Mouse (Mus musculus): ENCODE results near the gene Ophn1. TPM values are rescaled to one million over a fixed set of nuclear protein-coding genes. Genes with fewer than 3 reads are reported as not detected.

The Ophn1 gene
- polyA plus RNA-seq, 1 experiment from 2014 or later: 12.9 TPM

- Histone ChIP-seq H3K4me2 (ENCODE audit: low read length) (no peak overlapping the region), H3K36me3 (ENCODE audit: control insufficient read depth, insufficient read depth, low read length) (no peaks in the 10 kb centered on the region), H3K9ac (ENCODE audit: low read length) (no peak overlapping the region), H3K27me3 (ENCODE audit: control insufficient read depth, insufficient read depth, low read length) (no peaks in the 10 kb centered on the region), H3K4me3 (ENCODE audit: control insufficient read depth in 1 of 2, insufficient read depth in 1 of 2, low read depth in 1 of 2, low read length in 2 of 2) (no peak overlapping the region), H3K4me1 (ENCODE audit: control insufficient read depth in 2 of 2, insufficient read depth in 2 of 2, low read length in 2 of 2) (no peaks in the 10 kb centered on the region; a peak in 1 of 4 replicates), H3K9me3 (ENCODE audit: control insufficient read depth, low read length) (no peaks in the 10 kb centered on the region), H3K27ac (replicated peaks in 1 of 2; ENCODE audit: control insufficient read depth in 1 of 2, insufficient read depth in 1 of 2, low read depth in 2 of 2, low read length in 2 of 2) (no peak overlapping the region)
- ATAC-seq (ENCODE audit: insufficient number of reproducible peaks, insufficient read depth, low FRiP score, low read depth): no peak
- WGBS: 74% methylated on average over 1 of the region's 1 CpGs
These were observed 20.3 kb downstream of the Ophn1 start for GRCm38 (mm10) chrX:98870541-98870940.

GRCm38 (mm10) chrX:98869735-98870134 lies 21.1 kb downstream of the Ophn1 start:
- 64% methylated on average over 2 of the region's 2 CpGs for WGBS
- no peak for ATAC-seq (ENCODE audit: insufficient number of reproducible peaks, insufficient read depth, low FRiP score, low read depth)
- no peaks in the 10 kb centered on the region for H3K9me3 ChIP-seq (ENCODE audit: control insufficient read depth, low read length)
- H3K4me3 ChIP-seq (ENCODE audit: control insufficient read depth in 1 of 2, insufficient read depth in 1 of 2, low read depth in 1 of 2, low read length in 2 of 2): no peak overlapping the region
- H3K9ac ChIP-seq (ENCODE audit: low read length): no peak overlapping the region
- no peaks in the 10 kb centered on the region for H3K36me3 ChIP-seq (ENCODE audit: control insufficient read depth, insufficient read depth, low read length)
- H3K4me2 ChIP-seq (ENCODE audit: low read length): no peak overlapping the region
- H3K4me1 ChIP-seq (ENCODE audit: control insufficient read depth in 2 of 2, insufficient read depth in 2 of 2, low read length in 2 of 2): no peaks in the 10 kb centered on the region; a peak in 1 of 4 replicates
- no peak overlapping the region for H3K27ac ChIP-seq (replicated peaks in 1 of 2; ENCODE audit: control insufficient read depth in 1 of 2, insufficient read depth in 1 of 2, low read depth in 2 of 2, low read length in 2 of 2)
- H3K27me3 ChIP-seq (ENCODE audit: control insufficient read depth, insufficient read depth, low read length): no peaks in the 10 kb centered on the region

- WGBS: 71% methylated on average over 5 of the region's 5 CpGs
These were observed 21.7 kb downstream of the Ophn1 start for GRCm38 (mm10) chrX:98869165-98869564.

GRCm38 (mm10) chrX:98860167-98860566 lies 30.7 kb downstream of the Ophn1 start:
- Histone ChIP-seq H3K36me3 (ENCODE audit: control insufficient read depth, insufficient read depth, low read length) (no peaks in the 10 kb centered on the region), H3K4me1 (ENCODE audit: control insufficient read depth in 2 of 2, insufficient read depth in 2 of 2, low read length in 2 of 2) (no peaks in the 10 kb centered on the region), H3K27ac (replicated peaks in 1 of 2; ENCODE audit: control insufficient read depth in 1 of 2, insufficient read depth in 1 of 2, low read depth in 2 of 2, low read length in 2 of 2) (no peak overlapping the region), H3K4me2 (ENCODE audit: low read length) (no peak overlapping the region), H3K9me3 (ENCODE audit: control insufficient read depth, low read length) (no peaks in the 10 kb centered on the region), H3K9ac (ENCODE audit: low read length) (no peak overlapping the region), H3K27me3 (ENCODE audit: control insufficient read depth, insufficient read depth, low read length) (no peaks in the 10 kb centered on the region), H3K4me3 (ENCODE audit: control insufficient read depth in 1 of 2, insufficient read depth in 1 of 2, low read depth in 1 of 2, low read length in 2 of 2) (no peak overlapping the region)
- 60% methylated on average over 5 of the region's 5 CpGs for WGBS
- ATAC-seq (ENCODE audit: insufficient number of reproducible peaks, insufficient read depth, low FRiP score, low read depth): no peak

More at GRCm38 (mm10) chrX:98869165-98869564, 21.7 kb downstream of the Ophn1 start:
- no peaks in the 10 kb centered on the region for H3K4me1 ChIP-seq (ENCODE audit: control insufficient read depth in 2 of 2, insufficient read depth in 2 of 2, low read length in 2 of 2)
- no peak overlapping the region for H3K27ac ChIP-seq (replicated peaks in 1 of 2; ENCODE audit: control insufficient read depth in 1 of 2, insufficient read depth in 1 of 2, low read depth in 2 of 2, low read length in 2 of 2)
- no peak overlapping the region for H3K4me3 ChIP-seq (ENCODE audit: control insufficient read depth in 1 of 2, insufficient read depth in 1 of 2, low read depth in 1 of 2, low read length in 2 of 2)
- ATAC-seq (ENCODE audit: insufficient number of reproducible peaks, insufficient read depth, low FRiP score, low read depth): no peak
- no peaks in the 10 kb centered on the region for H3K27me3 ChIP-seq (ENCODE audit: control insufficient read depth, insufficient read depth, low read length)
- H3K4me2 ChIP-seq (ENCODE audit: low read length): no peak overlapping the region
- no peak overlapping the region for H3K9ac ChIP-seq (ENCODE audit: low read length)
- no peaks in the 10 kb centered on the region for H3K9me3 ChIP-seq (ENCODE audit: control insufficient read depth, low read length)
- H3K36me3 ChIP-seq (ENCODE audit: control insufficient read depth, insufficient read depth, low read length): no peaks in the 10 kb centered on the region

- no peak for ATAC-seq (ENCODE audit: insufficient number of reproducible peaks, insufficient read depth, low FRiP score, low read depth)
- Histone ChIP-seq H3K36me3 (ENCODE audit: control insufficient read depth, insufficient read depth, low read length) (no peaks in the 10 kb centered on the region), H3K4me2 (ENCODE audit: low read length) (no peak overlapping the region), H3K27me3 (ENCODE audit: control insufficient read depth, insufficient read depth, low read length) (no peaks in the 10 kb centered on the region), H3K9ac (ENCODE audit: low read length) (no peak overlapping the region), H3K9me3 (ENCODE audit: control insufficient read depth, low read length) (no peaks in the 10 kb centered on the region), H3K4me1 (ENCODE audit: control insufficient read depth in 2 of 2, insufficient read depth in 2 of 2, low read length in 2 of 2) (no peaks in the 10 kb centered on the region), H3K4me3 (ENCODE audit: control insufficient read depth in 1 of 2, insufficient read depth in 1 of 2, low read depth in 1 of 2, low read length in 2 of 2) (no peak overlapping the region), H3K27ac (replicated peaks in 1 of 2; ENCODE audit: control insufficient read depth in 1 of 2, insufficient read depth in 1 of 2, low read depth in 2 of 2, low read length in 2 of 2) (no peak overlapping the region)
- 87% methylated on average over 2 of the region's 2 CpGs for WGBS
These were observed 34.8 kb downstream of the Ophn1 start for GRCm38 (mm10) chrX:98856046-98856445.

- Histone ChIP-seq H3K9me3 (ENCODE audit: control insufficient read depth, low read length) (no peaks in the 10 kb centered on the region), H3K4me3 (ENCODE audit: control insufficient read depth in 1 of 2, insufficient read depth in 1 of 2, low read depth in 1 of 2, low read length in 2 of 2) (no peak overlapping the region), H3K27me3 (ENCODE audit: control insufficient read depth, insufficient read depth, low read length) (no peaks in the 10 kb centered on the region), H3K27ac (replicated peaks in 1 of 2; ENCODE audit: control insufficient read depth in 1 of 2, insufficient read depth in 1 of 2, low read depth in 2 of 2, low read length in 2 of 2) (no peak overlapping the region), H3K9ac (ENCODE audit: low read length) (no peak overlapping the region), H3K36me3 (ENCODE audit: control insufficient read depth, insufficient read depth, low read length) (no peaks in the 10 kb centered on the region), H3K4me2 (ENCODE audit: low read length) (no peak overlapping the region), H3K4me1 (ENCODE audit: control insufficient read depth in 2 of 2, insufficient read depth in 2 of 2, low read length in 2 of 2) (peaks cover 0 to 4% of the 10 kb centered on the region in 2 experiments; a peak in 1 of 4 replicates)
- no peak for ATAC-seq (ENCODE audit: insufficient number of reproducible peaks, insufficient read depth, low FRiP score, low read depth)
- 79% methylated on average over 6 of the region's 6 CpGs for WGBS
These were observed 40.0 kb downstream of the Ophn1 start for GRCm38 (mm10) chrX:98850869-98851268.

- Histone ChIP-seq H3K4me2 (ENCODE audit: low read length) (no peak overlapping the region), H3K27me3 (ENCODE audit: control insufficient read depth, insufficient read depth, low read length) (no peaks in the 10 kb centered on the region), H3K9ac (ENCODE audit: low read length) (no peak overlapping the region), H3K9me3 (ENCODE audit: control insufficient read depth, low read length) (no peaks in the 10 kb centered on the region), H3K4me3 (ENCODE audit: control insufficient read depth in 1 of 2, insufficient read depth in 1 of 2, low read depth in 1 of 2, low read length in 2 of 2) (no peak overlapping the region), H3K27ac (replicated peaks in 1 of 2; ENCODE audit: control insufficient read depth in 1 of 2, insufficient read depth in 1 of 2, low read depth in 2 of 2, low read length in 2 of 2) (no peak overlapping the region), H3K36me3 (ENCODE audit: control insufficient read depth, insufficient read depth, low read length) (no peaks in the 10 kb centered on the region), H3K4me1 (ENCODE audit: control insufficient read depth in 2 of 2, insufficient read depth in 2 of 2, low read length in 2 of 2) (no peaks in the 10 kb centered on the region)
- ATAC-seq (ENCODE audit: insufficient number of reproducible peaks, insufficient read depth, low FRiP score, low read depth): no peak
- 57% methylated on average over 2 of the region's 2 CpGs for WGBS
These were observed 49.2 kb downstream of the Ophn1 start for GRCm38 (mm10) chrX:98841606-98842005.

GRCm38 (mm10) chrX:98835989-98836388 lies 54.8 kb downstream of the Ophn1 start:
- 92% methylated on average over 1 of the region's 1 CpGs for WGBS
- Histone ChIP-seq H3K4me2 (ENCODE audit: low read length) (no peak overlapping the region), H3K27ac (replicated peaks in 1 of 2; ENCODE audit: control insufficient read depth in 1 of 2, insufficient read depth in 1 of 2, low read depth in 2 of 2, low read length in 2 of 2) (no peak overlapping the region), H3K4me3 (ENCODE audit: control insufficient read depth in 1 of 2, insufficient read depth in 1 of 2, low read depth in 1 of 2, low read length in 2 of 2) (no peak overlapping the region), H3K36me3 (ENCODE audit: control insufficient read depth, insufficient read depth, low read length) (no peaks in the 10 kb centered on the region), H3K4me1 (ENCODE audit: control insufficient read depth in 2 of 2, insufficient read depth in 2 of 2, low read length in 2 of 2) (no peaks in the 10 kb centered on the region), H3K27me3 (ENCODE audit: control insufficient read depth, insufficient read depth, low read length) (no peaks in the 10 kb centered on the region), H3K9ac (ENCODE audit: low read length) (no peak overlapping the region), H3K9me3 (ENCODE audit: control insufficient read depth, low read length) (no peaks in the 10 kb centered on the region)
- no peak for ATAC-seq (ENCODE audit: insufficient number of reproducible peaks, insufficient read depth, low FRiP score, low read depth)

Measured in heart, embryonic 14.5 days (tissue).